Mouse (Mus musculus) spleen, adult 2 months (tissue): Measurements from ENCODE around the gene Zfp992.
"Not testable (repeated sequence)": the region's sequence is repeated elsewhere in the genome, so short reads cannot be mapped to it uniquely, and the experiment has no call there.

ENCODE experiments used
- CTCF ChIP-seq: fragments of 200-500 bp; IDR thresholded peaks from 2 replicates; pipeline ENCODE4 v1.5.1; 2011; ENCODE audit warnings: mild to moderate bottlenecking, inconsistent platforms; ENCODE audit not compliant: insufficient read depth, insufficient read length, insufficient replicate concordance; ENCODE audit errors: extremely low read depth
- POLR2A ChIP-seq: fragments of 200-500 bp; IDR thresholded peaks from 2 replicates; pipeline ENCODE4 v1.6.1; 2011; ENCODE audit warnings: low read depth, low read length, inconsistent platforms

- TF ChIP-seq CTCF, POLR2A: not testable (repeated sequence)
These were observed 26.2 kb downstream of the Zfp992 start for GRCm38 (mm10) chr4:146474716-146475676.
